Mouse (Mus musculus) myocyte (in vitro differentiated cells): Measurements from ENCODE around the gene Dnttip2. TPM values are rescaled to one million over a fixed set of nuclear protein-coding genes. Genes with fewer than 3 reads are reported as not detected.
A peak's percentile ranks its signal among the peaks of the same experiment; 100 is the strongest.
"Not testable (repeated sequence)": the region's sequence is repeated elsewhere in the genome, so short reads cannot be mapped to it uniquely, and the experiment has no call there.

ENCODE experiments used
- H3K27me3 ChIP-seq: one replicate; pipeline ENCODE4 v1.6.1; 2011; ENCODE audit not compliant: control insufficient read depth, insufficient read depth, insufficient read length
- H3K36me3 ChIP-seq: one replicate; pipeline ENCODE4 v1.6.1; 2011; ENCODE audit not compliant: control insufficient read depth, insufficient read depth
- H3K4me2 ChIP-seq: one replicate; pipeline ENCODE4 v1.6.1; 2011; ENCODE audit warnings: low read depth, control low read depth
- H3K4me3 ChIP-seq: one replicate; pipeline ENCODE4 v1.5.1; 2011; ENCODE audit warnings: mild to moderate bottlenecking, control low read depth, moderate library complexity
- H3K79me2 ChIP-seq: one replicate; pipeline ENCODE4 v1.6.1; 2011; ENCODE audit not compliant: control insufficient read depth, insufficient read depth
- H3ac ChIP-seq: one replicate; pipeline ENCODE4 v1.6.1; 2011; ENCODE audit not compliant: control insufficient read depth, insufficient read length
- CEBPB ChIP-seq: IDR thresholded peaks from 2 replicates; pipeline ENCODE4 v1.6.1; 2011; ENCODE audit warnings: mild to moderate bottlenecking, moderate library complexity; ENCODE audit not compliant: poor library complexity, insufficient read depth, severe bottlenecking
- E2F4 ChIP-seq: IDR thresholded peaks from one replicate; pipeline ENCODE4 v1.6.1; 2011; ENCODE audit warnings: mild to moderate bottlenecking, control low read depth, moderate library complexity; ENCODE audit not compliant: insufficient read depth
- MAX ChIP-seq: IDR thresholded peaks from one replicate; pipeline ENCODE4 v1.6.1; 2011; ENCODE audit warnings: low read depth, mild to moderate bottlenecking, control low read depth
- MYOD1 ChIP-seq, 3 experiments: IDR thresholded peaks; one replicate each; pipeline ENCODE4 v1.6.1; 2011; ENCODE audit warnings: control low read depth in 2 of 3, low read depth in 2 of 3, mild to moderate bottlenecking in 2 of 3, moderate library complexity in 1 of 3; ENCODE audit not compliant: insufficient read length in 2 of 3, control insufficient read depth in 1 of 3
- MYOG ChIP-seq, 3 experiments: IDR thresholded peaks; one replicate each; pipeline ENCODE4 v1.6.1; 2011; ENCODE audit warnings: control low read depth in 2 of 3, low read depth in 2 of 3, mild to moderate bottlenecking in 2 of 3; ENCODE audit not compliant: insufficient read length in 2 of 3, control insufficient read depth in 1 of 3, insufficient read depth in 1 of 3
- POLR2A ChIP-seq: IDR thresholded peaks from one replicate; pipeline ENCODE4 v1.6.1; 2011; ENCODE audit warnings: low read depth, mild to moderate bottlenecking, control low read depth, moderate library complexity; ENCODE audit not compliant: insufficient read length
- POLR2AphosphoS2 ChIP-seq: IDR thresholded peaks from one replicate; pipeline ENCODE4 v1.6.1; 2011; ENCODE audit warnings: low read depth, control low read depth; ENCODE audit not compliant: insufficient read length
- REST ChIP-seq: IDR thresholded peaks from one replicate; pipeline ENCODE4 v1.6.1; 2011; ENCODE audit warnings: mild to moderate bottlenecking, control low read depth, moderate library complexity; ENCODE audit not compliant: insufficient read depth, insufficient read length
- SRF ChIP-seq: IDR thresholded peaks from one replicate; pipeline ENCODE4 v1.6.1; 2011; ENCODE audit warnings: low read depth; ENCODE audit not compliant: control insufficient read depth, insufficient read length
- TCF12 ChIP-seq: IDR thresholded peaks from one replicate; pipeline ENCODE4 v1.6.1; 2011; ENCODE audit warnings: mild to moderate bottlenecking, control low read depth; ENCODE audit not compliant: poor library complexity, insufficient read depth, severe bottlenecking
- TCF3 ChIP-seq: IDR thresholded peaks from one replicate; pipeline ENCODE4 v1.6.1; 2011; ENCODE audit warnings: low read depth, control low read depth; ENCODE audit not compliant: insufficient read length
- USF1 ChIP-seq: IDR thresholded peaks from one replicate; pipeline ENCODE4 v1.6.1; 2011; ENCODE audit warnings: low read depth, mild to moderate bottlenecking, control low read depth, moderate library complexity
- polyA plus RNA-seq: library from polyadenylated mRNA; unstranded; fragments of >200 nt; fragmentation: generic; extraction: Trizol; gene quantifications from one replicate; pipeline ENCODE4 v1.2.1, GENCODE M21; 2012; ENCODE audit warnings: missing spikeins

Dnttip2 gene
- 18.5 TPM for polyA plus RNA-seq

DNA sequence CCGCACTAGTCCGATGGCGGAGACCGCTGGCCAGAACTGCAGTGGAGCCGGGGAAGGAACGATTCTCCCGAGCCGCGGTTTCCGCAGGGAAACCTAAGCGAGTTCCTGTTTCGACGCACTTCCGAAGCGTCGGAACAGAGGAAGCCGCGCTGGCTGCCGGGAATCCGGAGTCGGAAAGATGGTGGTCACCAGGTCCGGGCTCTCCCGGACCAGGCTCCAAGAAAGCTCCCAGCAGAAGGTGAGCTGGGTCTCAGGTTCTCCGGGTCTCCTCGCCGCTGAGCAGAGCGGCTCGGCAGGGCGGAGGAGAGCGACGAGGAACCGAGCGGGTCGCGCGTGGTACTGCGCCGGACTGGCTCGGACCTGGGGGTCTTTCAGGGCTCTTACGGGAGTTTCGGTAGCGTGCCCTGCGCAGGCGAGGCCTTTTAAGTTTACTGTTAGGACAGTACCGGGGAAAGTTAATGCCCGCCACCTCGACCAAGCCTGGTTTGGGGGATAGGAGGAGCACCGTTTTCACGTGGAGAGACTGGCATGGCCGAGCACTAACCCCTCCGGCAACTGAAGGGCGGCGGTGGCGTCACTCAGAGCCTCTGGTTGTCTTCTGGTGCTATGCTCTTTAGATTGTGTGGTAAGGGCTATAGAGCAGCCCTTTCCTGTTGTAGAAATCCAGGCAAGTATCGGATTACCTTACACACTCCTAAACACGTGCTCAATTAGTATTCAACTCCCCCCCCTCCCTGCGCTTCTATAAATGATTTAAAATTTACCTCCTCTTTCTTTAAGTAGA, at the start of gene Dnttip2:
Gene Dnttip2 (plus strand): TSS at position 148 of the 784 bp plus-strand sequence.
- Histone ChIP-seq H3K36me3 (peaks cover 21% of the 10 kb centered on the region), H3K27me3 (no peaks in the 10 kb centered on the region), H3K4me2 (peak within 1 kb of the TSS; percentile 79), H3K79me2 (peaks cover 36% of the 10 kb centered on the region), H3ac (peak within 1 kb of the TSS; percentile 4), H3K4me3 (peak within 1 kb of the TSS; percentile 94)
- no peak for TF ChIP-seq TCF3
- TF ChIP-seq TCF12 = no peak
- no peak for TF ChIP-seq REST
- peak; percentile 65 for TF ChIP-seq POLR2AphosphoS2
- no peak for TF ChIP-seq MAX
- no peak for TF ChIP-seq CEBPB
- TF ChIP-seq USF1 = no peak
- TF ChIP-seq POLR2A = peak; percentile 50
- peak in 1 of 3 experiments; percentile 37 for TF ChIP-seq MYOG (IDR thresholded peaks at IDR 0.05; ENCODE audit: control insufficient read depth in 1 of 3, insufficient read depth in 1 of 3, insufficient read length in 2 of 3, low read depth in 2 of 3)
- peak; percentile 33 for TF ChIP-seq SRF

DNA sequence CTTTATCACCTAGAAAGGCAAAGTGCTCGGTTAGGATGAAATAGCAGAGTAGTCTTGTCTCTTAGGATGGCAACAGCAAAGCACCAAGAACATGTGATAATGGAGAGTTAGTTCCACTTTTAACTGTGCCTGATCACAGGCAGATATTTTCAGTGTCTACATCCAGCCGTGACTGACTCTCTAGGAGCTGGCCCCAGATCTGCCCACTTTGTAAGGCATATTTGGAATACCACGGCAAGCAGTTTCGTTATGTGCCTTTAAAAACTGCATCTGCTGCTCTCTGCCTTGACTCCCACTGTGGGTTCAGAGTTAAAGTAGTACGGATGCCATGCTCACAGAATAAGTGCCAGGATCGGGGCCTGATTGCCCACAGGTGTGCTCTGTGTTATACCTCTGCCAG, 47.2 kb upstream of the Dnttip2 start:
- not testable (repeated sequence) for H3ac ChIP-seq, H3K4me3 ChIP-seq, H3K79me2 ChIP-seq, H3K27me3 ChIP-seq, H3K36me3 ChIP-seq
- peak overlapping the region; percentile 30 for H3K4me2 ChIP-seq

DNA sequence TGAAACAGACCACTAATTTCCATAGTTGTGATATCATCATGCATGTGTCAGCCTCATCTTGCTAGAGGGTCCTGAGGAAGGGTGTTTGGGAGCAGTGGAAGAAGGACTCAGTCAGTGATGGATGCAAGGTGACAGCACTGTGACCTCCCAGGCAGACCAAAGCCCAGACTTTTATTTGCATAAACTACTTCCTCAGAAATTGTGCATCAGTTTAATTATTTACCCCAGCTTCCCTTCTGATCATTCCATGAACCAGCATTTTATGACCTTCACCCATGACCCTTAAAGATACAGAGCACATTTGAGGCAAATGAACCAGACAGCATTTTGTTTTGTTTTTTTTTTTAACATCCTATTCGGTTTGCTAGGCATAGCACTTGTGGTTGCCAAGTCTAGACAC, 38.4 kb upstream of the Dnttip2 start:
- peaks cover 19% of the 10 kb centered on the region for H3K27me3 ChIP-seq
- no peak overlapping the region for H3ac ChIP-seq
- H3K36me3 ChIP-seq = no peaks in the 10 kb centered on the region
- TF ChIP-seq MYOG (IDR thresholded peaks at IDR 0.05; ENCODE audit: control insufficient read depth in 1 of 3, insufficient read depth in 1 of 3, insufficient read length in 2 of 3, low read depth in 2 of 3) (no peak), TCF12 (no peak), POLR2A (no peak), CEBPB (no peak), TCF3 (no peak), SRF (no peak), USF1 (no peak), REST (no peak), POLR2AphosphoS2 (no peak), MYOD1 (IDR thresholded peaks at IDR 0.05; ENCODE audit: control insufficient read depth in 1 of 3, insufficient read length in 2 of 3, low read depth in 2 of 3) (no peak), MAX (no peak), E2F4 (no peak)
- no peak overlapping the region for H3K4me2 ChIP-seq
- H3K4me3 ChIP-seq = no peak overlapping the region
- no peaks in the 10 kb centered on the region for H3K79me2 ChIP-seq

DNA sequence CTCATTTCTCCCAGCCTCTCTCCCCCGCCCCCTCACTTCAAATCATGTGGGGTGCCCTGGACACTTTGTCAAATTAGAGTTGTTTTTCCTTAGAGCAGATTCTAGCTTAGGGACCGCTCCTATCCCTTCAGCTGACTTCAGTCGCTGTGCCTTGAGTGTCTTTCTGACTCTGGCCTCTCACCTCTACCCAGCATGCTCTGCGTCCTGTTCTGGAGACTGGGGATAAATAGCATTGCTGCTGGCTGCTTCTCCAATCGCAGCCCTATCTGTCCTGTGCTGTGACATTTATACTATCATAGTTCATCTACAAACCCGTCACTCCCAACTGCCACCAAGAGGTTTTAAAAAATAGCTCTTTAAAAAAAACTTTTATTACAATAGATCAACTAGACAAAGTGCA, 31.3 kb upstream of the Dnttip2 start:
- no peak for TF ChIP-seq CEBPB
- TF ChIP-seq MAX = no peak
- no peak for TF ChIP-seq TCF3
- TF ChIP-seq USF1 = no peak
- no peak for TF ChIP-seq REST
- no peak for TF ChIP-seq E2F4
- no peak for TF ChIP-seq SRF
- TF ChIP-seq POLR2AphosphoS2 = no peak
- TF ChIP-seq MYOG (IDR thresholded peaks at IDR 0.05; ENCODE audit: control insufficient read depth in 1 of 3, insufficient read depth in 1 of 3, insufficient read length in 2 of 3, low read depth in 2 of 3) = no peak
- TF ChIP-seq TCF12 = no peak
- no peak for TF ChIP-seq POLR2A
- TF ChIP-seq MYOD1 (IDR thresholded peaks at IDR 0.05; ENCODE audit: control insufficient read depth in 1 of 3, insufficient read length in 2 of 3, low read depth in 2 of 3) = no peak
- H3ac ChIP-seq = no peak overlapping the region
- no peak overlapping the region for H3K4me3 ChIP-seq
- H3K27me3 ChIP-seq = peaks cover 9% of the 10 kb centered on the region
- no peak overlapping the region for H3K4me2 ChIP-seq
- no peaks in the 10 kb centered on the region for H3K36me3 ChIP-seq
- H3K79me2 ChIP-seq = peaks cover 15% of the 10 kb centered on the region
